Mouse (Mus musculus) retina, postnatal 7 days (tissue): ENCODE results near the gene Dvl1.

Experiments used
- DNase-seq: peaks from one replicate; pipeline ENCODE4 v3.0.0-alpha.2; 2012; ENCODE audit warnings: low read depth, low spot score

Gene Dvl1

GRCm38 (mm10) chr4:155871404-155871803, 24.2 kb downstream of the Dvl1 start:
- DNase-seq = no peak

- DNase-seq = no peak
These were observed 36.4 kb downstream of the Dvl1 start for GRCm38 (mm10) chr4:155883587-155883986.

GRCm38 (mm10) chr4:155886330-155886729, 39.1 kb downstream of the Dvl1 start:
- DNase-seq = no peak

GRCm38 (mm10) chr4:155887674-155888073, 40.5 kb downstream of the Dvl1 start:
- no peak for DNase-seq

GRCm38 (mm10) chr4:155888181-155888580, 41.0 kb downstream of the Dvl1 start:
- no peak for DNase-seq

- no peak for DNase-seq
These were observed 42.1 kb downstream of the Dvl1 start for GRCm38 (mm10) chr4:155889316-155889715.

- DNase-seq = no peak
These were observed 43.8 kb downstream of the Dvl1 start for GRCm38 (mm10) chr4:155891011-155891471.

GRCm38 (mm10) chr4:155891551-155892001, 44.4 kb downstream of the Dvl1 start, which contains the start of the genes Pusl1 and Acap3:
TSS of gene Pusl1 (minus strand) at chr4:155891781.
TSS of gene Acap3 (plus strand) at chr4:155891822.
- peak; percentile 92 for DNase-seq

GRCm38 (mm10) chr4:155892017-155892416, 44.8 kb downstream of the Dvl1 start:
- peak; percentile 75 for DNase-seq

GRCm38 (mm10) chr4:155892438-155893211, 45.4 kb downstream of the Dvl1 start:
- no peak for DNase-seq

GRCm38 (mm10) chr4:155893212-155893690, 46.0 kb downstream of the Dvl1 start:
- DNase-seq = no peak

GRCm38 (mm10) chr4:155894311-155894881, 47.2 kb downstream of the Dvl1 start:
- DNase-seq = no peak

GRCm38 (mm10) chr4:155895216-155895615, 48.0 kb downstream of the Dvl1 start:
- DNase-seq = peak; percentile 65

- no peak for DNase-seq
These were observed 48.6 kb downstream of the Dvl1 start for GRCm38 (mm10) chr4:155895826-155896225.

- no peak for DNase-seq
These were observed 49.3 kb downstream of the Dvl1 start for GRCm38 (mm10) chr4:155896461-155896860.

- DNase-seq = no peak
These were observed 51.1 kb downstream of the Dvl1 start for GRCm38 (mm10) chr4:155898318-155898717.

- no peak for DNase-seq
These were observed 52.2 kb downstream of the Dvl1 start for GRCm38 (mm10) chr4:155899355-155899754.

GRCm38 (mm10) chr4:155901205-155901604, 54.0 kb downstream of the Dvl1 start:
- DNase-seq = no peak

- no peak for DNase-seq
These were observed 56.0 kb downstream of the Dvl1 start for GRCm38 (mm10) chr4:155903246-155903645.

GRCm38 (mm10) chr4:155904318-155905102, 57.3 kb downstream of the Dvl1 start:
- DNase-seq = no peak

- no peak for DNase-seq
These were observed 58.4 kb downstream of the Dvl1 start for GRCm38 (mm10) chr4:155905634-155906033.

- DNase-seq = no peak
These were observed 58.9 kb downstream of the Dvl1 start for GRCm38 (mm10) chr4:155906125-155906524.
